Mouse (Mus musculus) cortical plate, adult 2 months (tissue): ENCODE measurements at regions not wholly inside any gene's neighbourhood (a gene's known extent, or its start where the extent isn't known, plus 50 kb on each side); places are given as distances from the start of the nearest gene placed in this dataset.

Source experiments
- CTCF ChIP-seq: fragments of 200-500 bp; IDR thresholded peaks from 2 replicates; pipeline ENCODE4 v1.5.1; 2011; ENCODE audit warnings: mild to moderate bottlenecking, control low read depth, low read length; ENCODE audit not compliant: insufficient read depth; ENCODE audit errors: extremely low read depth
- POLR2A ChIP-seq: fragments of 200-500 bp; IDR thresholded peaks from 2 replicates; pipeline ENCODE4 v1.6.1; 2011; ENCODE audit warnings: mild to moderate bottlenecking, low read length, control low read depth; ENCODE audit not compliant: insufficient read depth; ENCODE audit errors: extremely low read depth

- TF ChIP-seq CTCF: no peak
- no peak for TF ChIP-seq POLR2A
Measured at GRCm38 (mm10) chr2:61496968-61497367, 81.4 kb upstream of the Tank start.
